Mouse (Mus musculus) mouse trophoblast stem cell (cell line): ENCODE results near the gene Mrtfa.

Experiments used
- in situ Hi-C, 2 experiments: fragments of 300-500 bp; cut with MseI, MboI; formaldehyde crosslinking; loops; 2 replicates in 1 of 2; 3 replicates in 1 of 2; pipeline ENCODE4 v1.15.1; 2025

Gene Mrtfa

DNA sequence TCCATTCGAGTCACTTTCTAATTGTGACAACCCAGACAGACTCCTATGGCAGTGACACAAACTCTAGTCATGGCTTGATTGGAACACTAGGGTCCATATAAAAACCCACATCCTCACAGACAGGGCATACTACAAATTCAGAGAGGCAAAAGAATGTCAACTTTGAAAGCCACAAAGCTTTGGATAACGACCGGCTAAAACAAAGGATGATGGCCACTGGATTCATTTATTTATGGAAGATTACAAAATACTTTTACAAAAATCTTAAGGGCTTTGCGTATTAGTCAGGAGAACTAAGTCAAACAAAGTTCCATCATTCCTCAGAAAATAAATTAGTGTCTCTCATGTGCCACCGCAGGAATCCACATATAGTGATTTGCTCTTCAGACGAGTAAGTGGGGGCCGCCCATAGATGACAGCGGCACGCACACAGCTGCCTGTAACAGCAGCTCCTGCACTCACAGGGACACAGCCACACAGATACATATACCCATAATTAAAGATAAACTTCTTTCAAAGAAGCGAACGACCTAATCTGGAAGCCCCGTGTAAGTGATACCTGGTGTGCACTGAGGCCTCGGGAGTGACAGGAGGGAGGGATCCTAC, 88.2 kb downstream of the Mrtfa start:
- in situ Hi-C loops: no loop called here

DNA sequence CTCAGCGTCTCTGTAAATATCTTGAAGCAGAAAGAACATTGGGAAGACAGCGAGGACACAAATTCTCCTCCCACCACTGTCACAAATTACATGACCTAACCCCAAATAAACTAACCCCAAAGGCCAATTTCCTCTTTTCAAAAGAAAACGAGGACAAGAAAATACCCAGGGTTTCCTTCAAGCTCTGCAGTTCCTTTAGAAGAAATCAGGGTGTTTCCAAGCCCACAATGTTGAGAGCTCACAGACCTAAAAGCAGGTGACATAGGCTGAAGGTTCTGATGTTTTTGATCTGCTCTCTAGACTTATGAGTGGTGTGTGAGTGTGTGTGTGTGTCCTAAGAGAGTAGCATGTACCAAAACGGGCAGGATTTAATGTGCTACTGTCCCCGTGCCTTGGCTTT, 89.2 kb downstream of the Mrtfa start:
- in situ Hi-C loops: no loop called here

- in situ Hi-C loops: no loop called here
These were observed 91.3 kb downstream of the Mrtfa start for GRCm38 (mm10) chr15:81099269-81099668.

GRCm38 (mm10) chr15:81098689-81099088, 91.9 kb downstream of the Mrtfa start:
- in situ Hi-C loops: no loop called here

- in situ Hi-C loops: no loop called here
These were observed 92.7 kb downstream of the Mrtfa start for GRCm38 (mm10) chr15:81097896-81098295.

DNA sequence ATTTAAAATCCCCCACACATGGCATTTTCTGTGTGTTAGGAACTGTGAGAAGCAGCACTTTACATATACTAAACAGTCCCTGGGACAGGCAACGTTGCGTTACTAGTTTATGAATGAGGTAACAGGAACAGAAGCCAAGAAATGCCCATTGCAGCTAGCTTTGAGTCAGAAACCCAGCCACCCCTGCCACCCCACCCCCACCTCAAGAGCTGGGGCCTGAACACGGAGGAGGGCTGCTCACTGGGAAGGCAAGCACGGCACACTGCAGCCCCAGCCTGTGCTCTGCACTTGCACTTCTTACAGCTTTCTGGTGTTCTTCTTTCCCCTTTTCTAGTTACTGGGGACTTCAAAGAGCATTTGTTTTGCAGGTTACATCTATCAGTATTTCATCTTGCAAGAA, 93.1 kb downstream of the Mrtfa start:
- in situ Hi-C loops: no loop called here

DNA sequence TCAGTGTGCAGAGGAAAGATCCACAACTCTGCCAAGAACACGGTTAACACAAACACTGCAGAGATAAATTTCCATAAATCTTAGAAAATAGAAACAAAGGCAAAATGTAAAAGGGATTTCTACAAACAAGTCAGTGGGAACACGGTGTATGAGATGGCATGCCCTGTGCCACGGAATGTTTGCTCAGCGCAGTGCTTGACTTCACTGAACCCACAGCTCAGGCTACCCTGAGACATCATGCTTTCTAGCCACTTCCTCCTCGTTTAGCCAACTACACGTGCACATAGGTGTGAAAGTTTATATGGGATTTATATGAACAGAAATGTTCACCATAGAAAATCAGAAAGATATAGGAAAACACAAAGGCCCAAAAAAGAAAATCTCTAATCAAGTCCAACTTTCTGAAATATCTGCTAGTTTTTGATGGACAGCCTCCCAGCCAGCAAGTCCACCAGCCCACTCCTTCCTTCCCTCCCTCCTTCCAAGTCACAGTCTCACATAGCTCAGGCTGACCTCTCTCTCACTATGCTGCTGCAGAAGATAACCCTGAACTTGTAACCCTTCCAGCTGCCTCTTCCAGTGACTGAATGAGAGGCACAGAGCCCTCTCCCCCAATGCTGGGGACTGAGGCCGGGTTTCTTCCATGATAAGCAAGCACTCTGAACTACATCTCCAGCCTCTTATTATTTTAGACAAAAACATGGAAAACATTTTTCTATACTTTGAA, 94.1 kb downstream of the Mrtfa start:
- in situ Hi-C loops: no loop called here

DNA sequence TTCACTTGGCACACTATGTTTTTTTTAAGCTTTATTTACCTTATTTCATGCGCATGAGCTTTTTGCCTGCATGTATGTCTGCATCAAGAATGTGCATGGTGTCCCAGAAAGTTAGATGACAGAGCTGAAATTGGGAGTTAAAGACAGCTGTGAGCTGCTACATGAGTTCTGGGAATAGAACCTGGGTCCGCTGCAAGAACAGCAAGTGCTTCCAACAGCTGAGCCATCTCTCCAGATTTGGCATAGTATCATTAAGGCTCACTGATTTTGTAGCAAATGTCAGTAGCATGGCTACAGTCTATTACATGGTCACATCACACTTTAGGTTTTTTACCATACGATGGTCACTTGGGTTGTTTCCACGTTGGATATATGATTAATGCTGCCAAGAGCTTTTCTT, 97.5 kb downstream of the Mrtfa start:
- in situ Hi-C loops: no loop called here

- in situ Hi-C loops: no loop called here
These were observed 98.8 kb downstream of the Mrtfa start for GRCm38 (mm10) chr15:81091718-81092117.

DNA sequence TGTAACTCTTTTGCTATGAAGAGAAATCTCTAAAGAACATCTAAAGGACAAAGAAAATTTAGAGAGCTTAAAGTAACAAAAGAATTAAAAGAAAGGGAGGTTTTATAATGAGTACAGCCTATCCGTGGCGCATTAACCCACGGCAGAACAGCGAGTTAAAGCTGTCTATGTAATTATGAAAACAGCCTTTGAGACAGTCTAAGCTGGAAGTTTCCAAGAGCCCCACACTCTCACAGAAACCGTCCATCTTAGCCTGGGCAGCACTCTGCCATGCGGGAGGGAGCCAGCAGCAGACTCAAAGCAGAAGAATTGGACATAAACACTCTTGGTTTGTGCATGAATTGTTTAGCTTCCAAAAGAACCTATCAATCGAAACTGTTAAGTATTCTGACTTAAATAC, 103.0 kb downstream of the Mrtfa start:
- in situ Hi-C loops: no loop called here

DNA sequence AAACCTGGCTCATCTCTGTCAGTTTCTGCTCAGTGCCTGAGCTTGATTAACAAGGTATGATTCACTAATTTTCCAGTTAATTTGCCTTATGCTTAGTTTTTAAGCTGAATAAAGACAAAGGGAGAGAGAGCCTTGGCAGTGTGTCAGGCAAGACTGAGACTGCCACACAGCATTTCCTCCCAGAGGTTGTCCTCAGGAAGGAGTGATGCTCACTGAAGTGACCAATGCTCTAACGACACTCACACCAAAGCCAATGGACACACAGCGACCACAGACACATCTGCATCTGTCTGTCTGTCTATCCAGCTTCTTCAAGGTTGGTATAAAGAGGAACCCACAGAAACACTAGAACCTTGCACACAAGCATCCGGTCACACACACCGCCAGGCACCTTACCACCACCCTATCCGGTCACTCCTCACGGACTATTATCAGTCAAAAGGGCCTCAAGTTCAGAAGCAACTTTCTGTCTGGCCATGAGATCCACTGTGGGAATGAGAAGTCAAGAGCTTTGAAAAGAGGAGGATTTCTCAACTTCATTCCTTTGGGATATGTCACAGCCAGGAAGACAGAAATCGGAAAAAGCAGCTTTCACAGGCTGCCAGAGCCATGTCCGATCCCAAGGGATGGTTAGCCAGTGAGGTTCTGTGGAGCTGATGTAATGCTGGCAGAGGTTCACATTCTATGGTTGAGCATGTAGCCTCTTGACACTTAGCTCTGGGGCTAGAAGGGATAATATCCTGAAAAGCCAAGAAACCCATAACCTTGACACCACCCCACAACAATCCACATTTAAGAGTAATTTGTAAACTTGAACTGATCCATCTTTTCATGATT, 103.7 kb downstream of the Mrtfa start:
- in situ Hi-C loops: no loop called here

- in situ Hi-C loops: no loop called here
These were observed 106.7 kb downstream of the Mrtfa start for GRCm38 (mm10) chr15:81083826-81084225.

DNA sequence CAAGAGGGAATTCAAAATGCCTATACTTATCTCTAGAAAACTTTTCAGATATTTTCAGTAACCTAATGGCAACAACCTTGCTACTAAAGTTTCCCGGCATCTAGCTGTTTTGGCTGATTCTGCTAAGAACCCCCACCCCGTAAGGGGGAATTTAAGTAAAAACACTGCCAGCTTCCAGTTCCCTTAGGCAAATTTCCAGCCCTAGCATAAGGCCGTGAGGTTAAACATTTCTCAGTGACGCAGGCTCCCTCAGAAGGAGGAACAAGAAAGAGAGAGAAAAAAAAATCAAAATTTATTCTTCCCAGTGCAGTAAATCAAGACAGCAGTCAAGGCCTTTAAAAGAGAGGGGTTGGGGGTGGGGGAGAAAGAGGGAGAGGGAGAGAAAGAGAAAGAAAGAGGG, 107.3 kb downstream of the Mrtfa start:
- in situ Hi-C loops: no loop called here

GRCm38 (mm10) chr15:81081216-81081615, 109.3 kb downstream of the Mrtfa start:
- in situ Hi-C loops: no loop called here

DNA sequence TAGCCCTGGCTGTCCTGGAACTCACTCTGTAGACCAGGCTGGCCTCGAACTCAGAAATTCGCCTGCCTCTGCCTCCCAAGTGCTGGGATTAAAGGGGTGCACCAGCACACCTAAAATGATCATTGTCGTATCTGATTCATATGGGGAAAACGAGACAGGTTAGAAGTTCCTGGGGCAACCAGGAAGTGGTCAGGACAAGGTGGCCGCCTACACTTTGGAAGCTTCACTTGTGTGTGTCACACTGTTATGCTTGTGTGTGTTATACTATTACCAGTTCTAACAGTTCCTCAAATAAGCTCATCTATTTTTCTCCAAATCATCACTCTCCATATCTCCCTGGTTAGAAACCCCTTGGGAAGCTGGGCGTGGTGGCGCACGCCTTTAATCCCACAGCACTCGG, 110.2 kb downstream of the Mrtfa start:
- in situ Hi-C loops: no loop called here

GRCm38 (mm10) chr15:81079255-81079654, 111.3 kb downstream of the Mrtfa start:
- in situ Hi-C loops: loop anchor here in 1 of 2 experiments (5.0 kb wide), 1 partner anchor 118 kb away; no protein-coding TSS in a partner anchor

- in situ Hi-C loops: loop anchor here in 1 of 2 experiments (5.0 kb wide), 1 partner anchor 120 kb away; no protein-coding TSS in a partner anchor
These were observed 113.0 kb downstream of the Mrtfa start for GRCm38 (mm10) chr15:81077551-81077950.

DNA sequence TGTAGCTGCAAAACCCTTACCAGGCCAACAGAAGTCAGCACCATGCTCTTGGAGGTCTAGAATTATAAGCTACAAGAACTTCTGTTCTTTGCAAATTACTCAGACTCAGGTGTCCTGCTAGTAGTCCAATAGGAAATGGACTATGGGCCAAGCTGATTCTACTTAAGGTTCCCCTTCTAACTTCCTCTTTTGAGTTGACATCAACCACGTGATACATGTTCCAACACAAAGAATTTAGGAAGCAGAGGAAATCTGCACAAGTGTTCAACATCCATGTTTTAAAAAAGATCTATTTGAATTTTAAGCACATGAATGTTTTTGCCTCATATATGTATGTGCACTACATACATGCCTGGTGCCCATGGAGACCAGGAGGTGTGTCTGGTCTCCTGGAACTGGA, 116.0 kb downstream of the Mrtfa start:
- in situ Hi-C loops: no loop called here

DNA sequence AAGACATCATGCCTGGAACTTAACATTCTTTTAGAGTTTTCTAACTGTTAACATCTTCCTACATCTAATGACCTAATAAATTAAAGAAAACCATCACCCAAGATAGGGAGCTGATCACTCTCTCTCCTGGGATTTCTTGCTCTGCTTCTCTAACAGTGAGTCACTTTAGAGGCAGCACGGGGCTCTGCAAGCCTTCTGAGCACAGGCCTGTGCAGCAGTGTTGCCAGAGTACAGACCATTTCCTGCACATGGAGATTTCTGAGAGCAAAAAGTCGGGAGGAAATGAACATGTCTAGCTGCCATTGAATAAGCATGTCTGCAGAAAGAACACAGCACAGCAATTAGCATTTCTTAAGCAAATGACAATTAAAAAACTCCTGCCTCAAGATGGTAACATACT, 116.8 kb downstream of the Mrtfa start:
- in situ Hi-C loops: no loop called here

- in situ Hi-C loops: no loop called here
These were observed 117.8 kb downstream of the Mrtfa start for GRCm38 (mm10) chr15:81072748-81073147.

GRCm38 (mm10) chr15:81070470-81070869, 120.1 kb downstream of the Mrtfa start:
- in situ Hi-C loops: no loop called here

- in situ Hi-C loops: no loop called here
These were observed 121.7 kb downstream of the Mrtfa start for GRCm38 (mm10) chr15:81068641-81069381.
